Mouse (Mus musculus) heart, postnatal 25 days (tissue): ENCODE data around the gene Gpx7. TPM values are rescaled to one million over a fixed set of nuclear protein-coding genes. Genes with fewer than 3 reads are reported as not detected.
A peak's percentile ranks its signal among the peaks of the same experiment; 100 is the strongest.

Experiments
- DNase-seq: peaks from one replicate; pipeline ENCODE4 v3.0.0; 2022; ENCODE audit warnings: low spot score
- intact Hi-C: fragments of 180-260 bp; cut with DNase I; formaldehyde crosslinking; loops from one replicate; pipeline ENCODE4 v1.15.1; 2025
- total RNA-seq, 2 experiments: library from RNA; stranded (reverse); gene quantifications; 2 replicates each; pipeline ENCODE4 v1.2.3; 2021

The Gpx7 gene
- 10 to 100 TPM in 1 of 2 experiments, 1 to 10 TPM in 1; 9.0 to 11.1 TPM for total RNA-seq

- DNase-seq = no peak
- intact Hi-C loops = loop anchor here (2.0 to 5.0 kb wide), 3 partner anchors 18 to 50 kb away; partner anchors contain the start of gene Tut4
These were observed at the start of gene Gpx7 for GRCm38 (mm10) chr4:108406861-108407401. Gene Gpx7, minus strand, starts transcription at chr4:108406961.

- no peak for DNase-seq
- intact Hi-C loops = loop anchor here (5.0 kb wide), 1 partner anchor 49 kb away; the partner anchor contains the start of gene Gpx7
These were observed 49.3 kb upstream of the Gpx7 start for GRCm38 (mm10) chr4:108456028-108456427.

- intact Hi-C loops = no loop called here
- DNase-seq = no peak
These were observed 41.3 kb upstream of the Gpx7 start for GRCm38 (mm10) chr4:108448091-108448490.

GRCm38 (mm10) chr4:108438082-108438840 is 31.5 kb upstream of the Gpx7 start:
- intact Hi-C loops = no loop called here
- no peak for DNase-seq

GRCm38 (mm10) chr4:108436225-108436624 is 29.5 kb upstream of the Gpx7 start:
- intact Hi-C loops = no loop called here
- no peak for DNase-seq

- intact Hi-C loops = no loop called here
- DNase-seq = no peak
These were observed 28.9 kb upstream of the Gpx7 start for GRCm38 (mm10) chr4:108435646-108436045.

GRCm38 (mm10) chr4:108434781-108435180 is 28.0 kb upstream of the Gpx7 start:
- intact Hi-C loops = no loop called here

GRCm38 (mm10) chr4:108434221-108434620 is 27.5 kb upstream of the Gpx7 start:
- no peak for DNase-seq
- intact Hi-C loops = no loop called here

More at GRCm38 (mm10) chr4:108434781-108435180, 28.0 kb upstream of the Gpx7 start:
- DNase-seq = no peak

GRCm38 (mm10) chr4:108433341-108433740 is 26.6 kb upstream of the Gpx7 start:
- intact Hi-C loops = no loop called here
- DNase-seq = no peak

- DNase-seq = no peak
- intact Hi-C loops = no loop called here
These were observed 24.8 kb upstream of the Gpx7 start for GRCm38 (mm10) chr4:108431561-108431936.

GRCm38 (mm10) chr4:108430656-108431560 is 24.1 kb upstream of the Gpx7 start:
- intact Hi-C loops = no loop called here
- no peak for DNase-seq

- no peak for DNase-seq
- intact Hi-C loops = no loop called here
These were observed 21.6 kb upstream of the Gpx7 start for GRCm38 (mm10) chr4:108428341-108428721.

- DNase-seq = no peak
- intact Hi-C loops = no loop called here
These were observed 21.1 kb upstream of the Gpx7 start for GRCm38 (mm10) chr4:108427719-108428340.

- DNase-seq = no peak
- intact Hi-C loops = no loop called here
These were observed 17.8 kb upstream of the Gpx7 start for GRCm38 (mm10) chr4:108424587-108424986.

GRCm38 (mm10) chr4:108407621-108408020 is 860 bp upstream of the Gpx7 start:
- intact Hi-C loops = loop anchor here (2.0 to 5.0 kb wide), 3 partner anchors 19 to 50 kb away; partner anchors contain the start of gene Tut4
- no peak for DNase-seq

GRCm38 (mm10) chr4:108406138-108406860 is 462 bp downstream of the Gpx7 start:
- intact Hi-C loops = loop anchor here (2.0 to 5.0 kb wide), 3 partner anchors 17 to 51 kb away; partner anchors contain the start of gene Tut4
- peak; percentile 58 for DNase-seq

- intact Hi-C loops = loop anchor here (2.0 to 5.0 kb wide), 3 partner anchors 17 to 52 kb away; partner anchors contain the start of gene Tut4
- DNase-seq = peak; percentile 25
These were observed 1.0 kb downstream of the Gpx7 start for GRCm38 (mm10) chr4:108405766-108406137.

GRCm38 (mm10) chr4:108403861-108404635 is 2.7 kb downstream of the Gpx7 start:
- no peak for DNase-seq
- intact Hi-C loops = no loop called here
